Mouse (Mus musculus): Measurements from ENCODE around the gene Eomes. TPM values are rescaled to one million over a fixed set of nuclear protein-coding genes. Genes with fewer than 3 reads are reported as not detected.

Gene Eomes
- polyA plus RNA-seq, 1 experiment: 0.85 TPM

DNA sequence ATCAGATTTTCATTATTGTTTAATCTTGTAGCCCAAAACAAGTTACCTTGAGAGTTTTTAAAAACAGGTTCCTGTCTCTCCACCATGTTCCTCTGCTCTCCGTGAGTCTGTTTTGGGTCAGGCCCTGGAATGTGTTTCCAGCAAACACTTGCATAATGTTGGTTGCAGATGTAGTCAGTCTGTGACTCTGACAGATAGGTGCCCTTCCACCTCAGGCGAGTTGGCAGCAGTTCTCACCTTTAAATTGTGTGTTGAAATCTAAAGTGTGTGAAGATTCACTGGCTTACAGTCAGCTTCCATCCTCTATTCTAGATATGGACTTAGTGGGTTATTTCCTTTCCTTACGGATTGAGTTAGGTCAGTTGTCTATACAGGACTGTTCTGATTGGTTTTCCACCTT, 51.8 kb downstream of the Eomes start:
- H3K4me3 ChIP-seq (replicated peaks; ENCODE audit: control insufficient read depth, low read depth, low read length): no peak overlapping the region
- TF ChIP-seq CTCF (IDR thresholded peaks at IDR 0.05; ENCODE audit: control insufficient read depth, insufficient read depth, low read length) (no peak), POLR2A (IDR thresholded peaks at IDR 0.05; ENCODE audit: borderline replicate concordance, control insufficient read depth, low read depth, low read length) (no peak)
- 81% methylated on average over 3 of the region's 3 CpGs for WGBS
- H3K4me1 ChIP-seq (ENCODE audit: control insufficient read depth, insufficient read depth, low read length): no peaks in the 10 kb centered on the region
- H3K27ac ChIP-seq (ENCODE audit: control insufficient read depth, insufficient read depth, low read depth, low read length, poor library complexity): no peak overlapping the region

DNA sequence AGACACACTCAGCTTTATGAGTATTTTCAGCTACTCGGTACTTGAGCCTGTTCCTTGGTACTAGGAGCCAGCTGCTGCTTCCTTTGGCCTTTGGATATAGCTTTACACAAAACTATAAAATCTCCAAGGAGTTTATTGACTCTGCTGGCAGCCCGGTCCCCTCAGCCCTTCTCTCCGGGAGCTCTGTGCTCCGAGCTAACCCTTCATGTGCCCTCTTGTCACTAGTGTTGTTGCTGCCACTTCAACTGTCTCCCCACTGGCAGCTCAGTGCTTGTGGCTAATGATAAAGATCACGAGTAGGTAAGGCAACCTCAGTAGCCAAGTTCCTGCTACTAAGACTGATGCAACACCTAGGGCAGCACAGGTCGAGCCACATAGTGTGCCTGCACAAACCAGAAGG, 52.7 kb downstream of the Eomes start:
- WGBS: 71% methylated on average over 6 of the region's 6 CpGs
- TF ChIP-seq POLR2A (IDR thresholded peaks at IDR 0.05; ENCODE audit: borderline replicate concordance, control insufficient read depth, low read depth, low read length): no peak
- Histone ChIP-seq H3K27ac (ENCODE audit: control insufficient read depth, insufficient read depth, low read depth, low read length, poor library complexity) (no peak overlapping the region), H3K4me3 (replicated peaks; ENCODE audit: control insufficient read depth, low read depth, low read length) (no peak overlapping the region), H3K4me1 (ENCODE audit: control insufficient read depth, insufficient read depth, low read length) (no peaks in the 10 kb centered on the region)

DNA sequence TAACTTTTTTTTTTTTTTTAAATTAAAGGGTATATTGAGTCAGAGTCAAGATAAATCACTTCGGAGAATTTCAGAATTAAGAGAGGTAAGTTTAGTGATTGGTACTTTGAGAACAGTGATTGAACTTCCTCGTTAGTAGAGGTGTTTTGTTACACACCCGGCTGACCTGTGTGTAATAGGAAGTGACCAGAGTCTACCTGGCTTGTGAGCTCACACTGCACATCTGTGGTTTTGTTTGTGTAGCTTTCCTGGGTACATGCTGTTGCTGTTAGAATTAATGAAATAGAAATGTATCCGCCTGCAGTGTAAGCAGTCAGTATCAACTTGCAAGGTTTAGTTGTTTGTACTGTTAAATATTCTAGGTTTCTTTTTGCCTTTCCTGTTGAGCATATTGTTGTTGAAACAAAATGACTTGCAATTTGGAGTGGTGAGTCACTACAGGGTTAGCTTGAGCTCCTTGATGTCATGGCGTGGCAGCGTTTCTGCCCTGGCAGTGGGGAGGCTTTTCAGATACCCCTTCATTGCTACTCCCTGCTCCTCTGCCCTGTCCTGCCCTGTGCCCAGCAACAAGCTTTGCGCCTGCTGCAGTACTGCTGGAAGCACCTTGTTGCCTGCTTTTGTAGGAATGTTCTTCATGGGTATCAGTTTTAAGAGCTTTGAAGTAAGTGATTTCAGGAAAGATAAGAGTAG, 54.6 kb downstream of the Eomes start:
- TF ChIP-seq POLR2A (IDR thresholded peaks at IDR 0.05; ENCODE audit: borderline replicate concordance, control insufficient read depth, low read depth, low read length) (no peak), CTCF (IDR thresholded peaks at IDR 0.05; ENCODE audit: control insufficient read depth, insufficient read depth, low read length) (no peak)
- Histone ChIP-seq H3K27ac (ENCODE audit: control insufficient read depth, insufficient read depth, low read depth, low read length, poor library complexity) (no peak overlapping the region), H3K4me3 (replicated peaks; ENCODE audit: control insufficient read depth, low read depth, low read length) (no peak overlapping the region), H3K4me1 (ENCODE audit: control insufficient read depth, insufficient read depth, low read length) (no peaks in the 10 kb centered on the region)
- WGBS: 77% methylated on average over 7 of the region's 7 CpGs

Other genes with a start within 250 kb of the Eomes start
- gene Golga4, start 28.1 kb downstream of the Eomes start, polyA plus RNA-seq (2011; ENCODE audit: insufficient read depth, insufficient read length, low replicate concordance, missing spikeins): 26.7 and 47.1 TPM in 2 replicates
- gene Itga9, start 128.5 kb downstream of the Eomes start, polyA plus RNA-seq (2011; ENCODE audit: insufficient read depth, insufficient read length, low replicate concordance, missing spikeins): 3.3 and 12.0 TPM in 2 replicates

Measured in bone marrow, adult 2 months (tissue).